Mouse (Mus musculus) kidney, adult 2 months (tissue): ENCODE measurements at regions not wholly inside any gene's neighbourhood (a gene's known extent, or its start where the extent isn't known, plus 50 kb on each side); places are given as distances from the start of the nearest gene placed in this dataset.

Experiments
- CTCF ChIP-seq: fragments of 200-500 bp; conservative IDR thresholded peaks from 2 replicates; pipeline ENCODE4 v1.5.1; 2011; ENCODE audit warnings: low read depth, mild to moderate bottlenecking, control low read depth, low read length, moderate library complexity, mixed read lengths; ENCODE audit not compliant: insufficient read depth, insufficient read length
- POLR2A ChIP-seq: fragments of 200-500 bp; IDR thresholded peaks from one replicate; pipeline ENCODE4 v1.6.1; 2011; ENCODE audit warnings: low read depth, low read length, control low read depth

GRCm38 (mm10) chr4:50239386-50239785, 393.8 kb upstream of the Grin3a start:
- TF ChIP-seq CTCF (no peak), POLR2A (no peak)
